Mouse (Mus musculus): Measurements from ENCODE around the gene Gal3st1. TPM values are rescaled to one million over a fixed set of nuclear protein-coding genes. Genes with fewer than 3 reads are reported as not detected.
A peak's percentile ranks its signal among the peaks of the same experiment; 100 is the strongest.

Gal3st1 gene
- total RNA-seq, 2 experiments from 2014 or later, result 8.5 to 9.8 TPM

- Histone ChIP-seq H3K27ac (no peak overlapping the region), H3K4me3 (no peak overlapping the region)
- TF ChIP-seq CTCF (conservative IDR thresholded peaks at IDR 0.05), result no peak
- peak; percentile 29 to 35 for DNase-seq (ENCODE audit: low spot score in 2 of 2)
These were observed 44.3 kb downstream of the Gal3st1 start for GRCm38 (mm10) chr11:4027561-4028334.

GRCm38 (mm10) chr11:4029343-4029742 is 45.9 kb downstream of the Gal3st1 start:
- peak; percentile 15; the same call in 1 of the 2 replicates for TF ChIP-seq CTCF (conservative IDR thresholded peaks at IDR 0.05)
- H3K4me3 ChIP-seq, result no peak overlapping the region
- no peak overlapping the region for H3K27ac ChIP-seq
- no peak for DNase-seq (ENCODE audit: low spot score in 2 of 2)

- no peak within 1 kb of the TSS for H3K4me3 ChIP-seq
- H3K27ac ChIP-seq, result no peak within 1 kb of the TSS
- no peak for DNase-seq (ENCODE audit: low spot score in 2 of 2)
- no peak for TF ChIP-seq CTCF (conservative IDR thresholded peaks at IDR 0.05)
These were observed 47.9 kb downstream of the Gal3st1 start, which contains the start of gene Sec14l4 for GRCm38 (mm10) chr11:4031126-4031941. Sec14l4 (plus strand) TSS chr11:4031462.

- no peak overlapping the region for H3K4me3 ChIP-seq
- no peak for DNase-seq (ENCODE audit: low spot score in 2 of 2)
- no peak overlapping the region for H3K27ac ChIP-seq
- no peak for TF ChIP-seq CTCF (conservative IDR thresholded peaks at IDR 0.05)
These were observed 48.5 kb downstream of the Gal3st1 start for GRCm38 (mm10) chr11:4031961-4032360.

GRCm38 (mm10) chr11:4033471-4033870 is 50.0 kb downstream of the Gal3st1 start:
- Histone ChIP-seq H3K27ac (no peak overlapping the region), H3K4me3 (no peak overlapping the region)
- no peak for TF ChIP-seq CTCF (conservative IDR thresholded peaks at IDR 0.05)
- no peak for DNase-seq (ENCODE audit: low spot score in 2 of 2)

GRCm38 (mm10) chr11:4034169-4034568 is 50.7 kb downstream of the Gal3st1 start:
- no peak for DNase-seq (ENCODE audit: low spot score in 2 of 2)
- TF ChIP-seq CTCF (conservative IDR thresholded peaks at IDR 0.05), result no peak

GRCm38 (mm10) chr11:4035116-4035892 is 51.9 kb downstream of the Gal3st1 start:
- Histone ChIP-seq H3K4me3 (no peak overlapping the region), H3K27ac (no peak overlapping the region)
- DNase-seq (ENCODE audit: low spot score in 2 of 2), result no peak
- TF ChIP-seq CTCF (conservative IDR thresholded peaks at IDR 0.05), result no peak

More at GRCm38 (mm10) chr11:4034169-4034568, 50.7 kb downstream of the Gal3st1 start:
- Histone ChIP-seq H3K4me3 (no peak overlapping the region), H3K27ac (no peak overlapping the region)

GRCm38 (mm10) chr11:4035916-4036315 is 52.5 kb downstream of the Gal3st1 start:
- Histone ChIP-seq H3K4me3 (no peak overlapping the region), H3K27ac (no peak overlapping the region)
- no peak for DNase-seq (ENCODE audit: low spot score in 2 of 2)
- TF ChIP-seq CTCF (conservative IDR thresholded peaks at IDR 0.05), result no peak

- Histone ChIP-seq H3K27ac (no peak overlapping the region), H3K4me3 (no peak overlapping the region)
- DNase-seq (ENCODE audit: low spot score in 2 of 2), result no peak
- no peak for TF ChIP-seq CTCF (conservative IDR thresholded peaks at IDR 0.05)
These were observed 53.1 kb downstream of the Gal3st1 start for GRCm38 (mm10) chr11:4036365-4037084.

GRCm38 (mm10) chr11:4039951-4040350 is 56.5 kb downstream of the Gal3st1 start:
- TF ChIP-seq CTCF (conservative IDR thresholded peaks at IDR 0.05), result no peak
- no peak for DNase-seq (ENCODE audit: low spot score in 2 of 2)
- Histone ChIP-seq H3K27ac (no peak overlapping the region), H3K4me3 (no peak overlapping the region)

- no peak overlapping the region for H3K27ac ChIP-seq
- DNase-seq (ENCODE audit: low spot score in 2 of 2), result no peak
- TF ChIP-seq CTCF (conservative IDR thresholded peaks at IDR 0.05), result no peak
- no peak overlapping the region for H3K4me3 ChIP-seq
These were observed 57.7 kb downstream of the Gal3st1 start for GRCm38 (mm10) chr11:4041123-4041625.

- no peak for TF ChIP-seq CTCF (conservative IDR thresholded peaks at IDR 0.05)
- no peak for DNase-seq (ENCODE audit: low spot score in 2 of 2)
- H3K27ac ChIP-seq, result no peak overlapping the region
- H3K4me3 ChIP-seq, result no peak overlapping the region
These were observed 59.6 kb downstream of the Gal3st1 start for GRCm38 (mm10) chr11:4043081-4043480.

Data from layer of hippocampus, adult 2 months (tissue).